Mouse (Mus musculus): ENCODE data around the gene Cdkl3. TPM values are rescaled to one million over a fixed set of nuclear protein-coding genes. Genes with fewer than 3 reads are reported as not detected.

Gene Cdkl3
- total RNA-seq, 2 experiments from 2014 or later: 2.5 to 3.5 TPM

DNA sequence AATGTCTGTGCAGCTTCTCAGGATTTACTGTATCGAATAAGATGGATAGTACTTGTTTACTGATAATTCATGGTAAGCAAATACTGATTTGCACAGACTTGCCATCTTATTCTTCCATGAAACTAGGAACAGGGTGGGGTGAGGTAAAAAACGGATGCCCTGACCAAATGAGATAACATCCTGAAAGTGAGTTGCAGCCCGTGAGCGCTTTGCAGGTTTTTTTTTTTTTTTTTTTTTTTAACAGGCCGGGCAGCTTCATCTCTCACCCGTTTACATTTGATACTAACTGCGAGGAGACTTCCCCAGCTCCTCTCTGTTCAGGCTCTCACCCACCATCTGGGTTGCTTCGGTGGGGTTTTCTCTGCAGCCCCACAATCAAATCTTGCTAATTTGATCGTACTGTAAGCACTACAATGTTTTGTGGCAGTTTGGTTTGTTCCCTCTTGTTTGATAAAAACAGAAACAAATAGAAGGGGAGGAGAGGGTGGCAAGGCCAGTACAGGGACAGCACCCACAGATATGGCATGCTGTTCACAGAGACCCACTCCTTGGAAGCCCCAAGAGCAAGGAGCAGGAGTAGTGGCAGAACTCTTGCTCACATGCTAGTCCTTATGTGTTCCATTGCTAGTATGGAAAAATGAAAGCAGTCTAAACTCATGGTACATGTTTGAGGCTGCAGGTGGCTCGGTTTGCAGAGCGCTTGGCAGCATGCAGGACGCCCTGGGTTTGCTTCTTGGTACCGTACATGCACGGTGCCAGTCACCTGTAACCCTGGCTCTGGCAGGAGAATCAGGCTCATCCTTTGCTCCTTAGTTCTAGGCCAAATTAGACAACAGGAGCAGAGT lies 70.8 kb downstream of the Cdkl3 start:
- ATAC-seq (replicated peaks; ENCODE audit: poor library complexity, severe bottlenecking): no peak

DNA sequence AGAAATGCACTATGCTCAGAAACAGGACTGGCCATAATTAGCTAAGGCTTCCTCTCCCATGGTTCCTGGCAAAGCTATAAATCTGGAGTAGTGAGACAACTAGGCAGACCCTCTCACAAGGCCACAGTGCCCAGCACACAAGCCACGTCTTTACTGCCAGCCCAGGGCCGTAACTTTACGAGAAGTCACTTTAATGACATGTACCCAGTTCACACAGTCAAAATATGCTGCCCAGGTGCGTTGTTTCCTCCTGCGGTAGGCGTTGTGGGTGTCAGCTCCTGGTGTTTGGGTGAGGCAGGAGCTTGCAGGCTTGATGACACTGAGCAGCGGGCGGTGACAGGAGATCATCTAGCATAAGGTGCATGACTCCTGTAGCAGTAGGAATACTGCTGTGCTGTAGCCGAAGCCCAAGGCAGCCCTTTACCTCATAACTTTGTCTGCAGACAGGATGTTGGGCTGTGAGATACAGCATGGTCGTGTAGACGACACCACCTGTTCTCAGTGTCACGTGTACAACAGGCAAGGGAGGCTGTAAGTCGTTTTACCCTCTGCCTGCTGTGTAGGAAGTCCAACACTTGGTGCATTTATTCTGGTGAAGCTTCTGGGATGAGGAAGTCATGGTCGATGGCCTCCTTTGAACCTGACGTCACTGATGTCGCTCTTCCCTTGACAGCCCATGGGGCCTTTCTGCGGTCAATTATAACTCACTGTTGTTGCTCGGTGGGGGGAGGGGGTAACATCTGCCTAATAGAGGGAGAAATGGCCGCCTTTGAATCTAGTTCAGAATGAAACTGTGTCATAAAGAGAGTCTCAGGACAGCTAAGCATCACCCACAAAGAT lies 72.0 kb downstream of the Cdkl3 start:
- ATAC-seq (replicated peaks; ENCODE audit: poor library complexity, severe bottlenecking): peak; percentile 21

DNA sequence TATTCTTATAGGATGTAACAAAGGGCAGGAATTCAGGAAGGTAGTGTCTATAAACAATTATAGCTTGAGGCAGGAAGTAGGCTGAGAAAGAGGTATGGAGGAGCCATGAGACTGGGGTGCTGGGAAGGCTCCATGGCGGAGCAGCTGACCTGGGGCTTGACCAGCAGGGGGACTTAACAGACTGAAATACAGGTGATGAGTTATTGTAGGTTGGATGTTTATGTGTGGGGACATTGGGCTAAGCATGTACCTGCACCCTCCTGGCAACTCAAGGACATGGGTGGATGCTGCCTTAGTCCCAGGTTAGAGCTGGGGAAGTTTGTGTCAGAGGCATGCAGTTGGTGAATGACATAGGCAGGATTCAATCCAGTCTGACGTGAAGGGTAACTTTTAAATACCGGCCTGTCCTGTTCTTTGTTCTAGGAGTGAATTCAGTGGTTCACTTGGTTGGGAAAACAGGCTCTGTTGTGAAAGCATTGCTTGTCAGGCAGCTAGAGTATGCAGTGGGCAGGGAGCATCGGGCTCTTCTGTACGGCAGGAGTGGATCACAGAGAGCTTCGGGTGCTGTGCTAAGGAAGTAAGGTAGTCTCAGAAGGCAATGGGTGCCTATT lies 72.8 kb downstream of the Cdkl3 start:
- no peak for ATAC-seq (replicated peaks; ENCODE audit: poor library complexity, severe bottlenecking)

DNA sequence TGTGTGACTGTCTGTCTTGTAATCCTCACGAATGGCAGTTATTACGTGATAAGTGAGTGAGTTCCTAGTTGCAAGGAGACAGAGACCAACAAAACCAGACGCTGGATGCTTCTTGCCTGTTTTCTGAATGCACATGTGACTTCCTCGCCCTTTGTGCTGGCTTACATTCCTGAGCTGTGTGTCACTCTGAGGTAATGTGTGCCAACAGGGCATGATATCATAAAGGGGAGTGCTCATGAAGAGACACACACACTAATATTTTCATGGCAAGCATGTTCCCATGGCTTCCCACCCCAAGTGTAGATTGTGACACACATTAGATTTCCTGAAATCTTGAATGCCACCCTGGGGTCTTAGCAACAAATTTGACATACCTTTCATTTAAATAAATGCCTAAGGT lies 73.9 kb downstream of the Cdkl3 start:
- ATAC-seq (replicated peaks; ENCODE audit: poor library complexity, severe bottlenecking): peak; percentile 38

DNA sequence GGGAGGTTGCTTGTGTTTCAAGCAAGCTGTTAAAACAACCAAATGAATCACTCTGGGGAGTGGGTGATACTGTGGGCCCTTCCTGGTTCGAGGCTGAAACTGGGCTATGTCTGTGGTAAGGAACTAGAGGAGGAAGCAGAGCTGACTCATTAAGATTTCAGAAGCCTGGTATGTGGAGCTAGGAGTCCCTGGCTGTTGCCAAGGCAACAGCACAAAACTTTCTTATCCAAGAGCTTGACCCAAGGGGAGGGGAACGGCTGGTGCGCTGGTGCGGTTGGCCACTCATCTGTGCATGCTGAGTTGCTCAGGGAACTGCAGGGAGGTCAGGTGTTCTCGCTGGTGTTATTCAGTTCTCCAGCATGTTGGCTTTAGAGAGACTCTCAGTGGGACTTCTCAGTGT lies 76.0 kb downstream of the Cdkl3 start:
- ATAC-seq (replicated peaks; ENCODE audit: poor library complexity, severe bottlenecking): peak; percentile 82

DNA sequence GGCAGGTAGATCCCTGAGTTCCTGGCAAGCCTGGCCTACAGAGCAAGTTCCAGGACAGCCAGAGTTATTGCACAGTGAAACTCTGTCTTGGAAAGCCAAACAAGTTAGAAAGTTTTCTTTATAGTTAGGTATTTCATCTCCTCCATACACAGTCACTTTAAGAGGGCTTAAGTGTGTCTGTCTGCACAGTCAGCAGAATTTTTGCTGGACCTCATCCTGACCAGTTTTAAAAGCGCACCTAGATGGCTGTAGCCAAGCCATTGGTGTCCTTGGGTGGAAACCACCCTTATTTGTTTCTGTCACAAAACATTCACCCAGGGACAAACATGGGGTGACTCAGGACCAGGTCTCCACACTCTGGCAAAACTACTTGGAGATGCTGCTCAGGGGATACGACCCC lies 76.6 kb downstream of the Cdkl3 start:
- no peak for ATAC-seq (replicated peaks; ENCODE audit: poor library complexity, severe bottlenecking)

DNA sequence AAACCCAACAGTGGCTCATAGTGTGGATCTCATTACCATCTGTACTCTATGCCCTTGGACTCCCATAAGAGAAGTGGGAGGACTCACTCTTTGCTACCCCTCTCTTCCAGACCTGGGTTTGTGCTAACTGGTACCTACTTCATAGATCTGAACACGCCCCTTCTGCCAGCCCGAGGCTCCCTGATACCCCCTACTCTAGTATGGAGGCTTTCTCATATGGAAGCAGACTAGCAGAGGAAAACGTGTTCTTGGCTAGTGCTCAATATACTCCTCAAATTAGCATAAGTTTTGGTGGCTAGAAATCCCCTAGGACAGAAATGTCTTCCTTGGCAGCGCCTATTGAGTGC lies 81.8 kb downstream of the Cdkl3 start:
- ATAC-seq (replicated peaks; ENCODE audit: poor library complexity, severe bottlenecking): no peak

DNA sequence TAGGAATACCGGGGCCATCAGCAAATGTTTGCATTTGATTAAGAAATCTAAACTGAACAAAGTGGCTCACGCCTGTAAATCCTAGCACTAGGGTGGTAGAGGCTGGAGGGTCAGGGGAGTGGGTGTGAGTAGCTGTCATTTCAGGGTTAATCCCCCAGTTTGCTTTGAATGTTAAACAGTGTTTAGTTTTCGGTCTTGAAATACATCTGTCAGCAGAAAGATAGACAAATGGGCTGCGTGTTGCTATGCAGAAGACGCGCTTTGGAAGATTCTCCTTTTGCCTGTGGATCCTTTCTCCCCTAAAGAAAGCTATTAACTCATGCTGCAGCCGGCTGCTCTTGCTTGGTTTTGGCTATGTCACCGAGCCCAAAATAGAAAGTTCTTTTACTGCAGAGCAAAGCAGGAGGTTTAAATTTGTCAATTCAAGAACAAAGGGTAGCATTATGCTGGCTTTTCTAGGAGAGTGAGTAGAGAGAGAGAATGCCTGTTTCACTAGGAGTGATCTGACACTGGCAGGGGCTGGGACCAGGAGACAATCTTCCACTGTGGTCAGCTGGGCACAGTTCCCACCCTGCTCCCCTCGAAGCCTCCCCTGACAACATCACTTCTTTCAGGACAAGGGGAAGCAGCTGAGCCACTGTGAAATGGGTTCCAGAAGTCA lies 82.3 kb downstream of the Cdkl3 start:
- 0 out of 2 replicates have a peak, but pooled peaks have one; percentile 20 for ATAC-seq (replicated peaks; ENCODE audit: poor library complexity, severe bottlenecking)

DNA sequence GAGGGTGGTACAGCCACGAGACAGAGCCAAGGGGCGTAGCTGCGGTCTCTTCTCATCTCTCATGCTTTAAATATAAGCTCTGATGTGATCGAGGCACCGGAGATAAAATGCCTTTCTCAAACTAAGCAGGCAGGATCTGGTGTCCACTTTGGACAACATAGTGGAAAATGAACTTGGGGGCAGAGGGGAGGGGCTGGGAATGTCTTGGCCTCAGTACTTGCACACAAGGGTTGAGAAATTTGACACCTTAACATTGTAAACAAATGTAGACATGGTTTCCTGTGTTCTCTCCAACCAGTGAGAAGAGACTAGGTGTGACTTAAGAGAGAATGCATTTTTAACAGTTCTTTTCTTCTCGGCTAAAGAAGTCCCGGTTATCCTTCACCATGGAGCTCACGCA lies 85.3 kb downstream of the Cdkl3 start:
- no peak for ATAC-seq (replicated peaks; ENCODE audit: poor library complexity, severe bottlenecking)

DNA sequence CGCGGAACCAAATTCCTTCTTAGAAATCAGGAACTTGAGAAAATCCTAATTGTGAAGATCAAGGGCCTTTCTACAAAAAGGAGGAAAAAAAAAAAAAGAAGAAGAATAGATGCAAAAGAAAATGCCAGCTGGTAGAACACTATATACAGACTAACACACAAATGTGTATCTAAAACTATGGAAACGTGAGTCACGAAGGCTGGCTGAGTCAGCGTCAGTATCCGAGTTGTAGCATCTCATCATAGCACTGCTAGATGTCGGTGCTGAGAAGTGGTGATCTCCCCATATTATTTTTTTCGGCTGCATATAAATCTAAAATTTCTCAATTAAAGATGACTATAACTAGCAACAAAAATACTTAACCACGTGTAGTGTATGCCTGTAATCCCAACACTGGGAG lies 87.2 kb downstream of the Cdkl3 start:
- no peak for ATAC-seq (replicated peaks; ENCODE audit: poor library complexity, severe bottlenecking)

DNA sequence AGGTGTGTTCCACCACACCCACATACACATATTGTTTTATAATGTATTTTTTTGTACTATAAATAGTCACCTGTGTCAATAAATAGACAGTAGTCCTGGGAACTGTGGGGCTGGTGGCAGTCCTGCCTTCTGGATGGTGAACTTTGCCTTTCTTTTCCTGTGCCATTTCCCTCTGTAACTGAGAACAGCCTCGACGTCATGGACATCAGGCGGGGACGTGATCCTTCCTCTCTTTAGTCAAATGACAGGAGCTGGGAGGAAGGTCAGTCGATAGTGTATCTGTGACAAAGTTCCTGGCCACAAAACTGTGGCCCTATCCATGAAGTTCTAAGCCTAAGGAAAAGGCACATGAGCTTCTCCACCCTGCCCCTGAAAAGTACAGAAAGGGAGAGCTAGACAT lies 90.5 kb downstream of the Cdkl3 start:
- ATAC-seq (replicated peaks; ENCODE audit: poor library complexity, severe bottlenecking): no peak

DNA sequence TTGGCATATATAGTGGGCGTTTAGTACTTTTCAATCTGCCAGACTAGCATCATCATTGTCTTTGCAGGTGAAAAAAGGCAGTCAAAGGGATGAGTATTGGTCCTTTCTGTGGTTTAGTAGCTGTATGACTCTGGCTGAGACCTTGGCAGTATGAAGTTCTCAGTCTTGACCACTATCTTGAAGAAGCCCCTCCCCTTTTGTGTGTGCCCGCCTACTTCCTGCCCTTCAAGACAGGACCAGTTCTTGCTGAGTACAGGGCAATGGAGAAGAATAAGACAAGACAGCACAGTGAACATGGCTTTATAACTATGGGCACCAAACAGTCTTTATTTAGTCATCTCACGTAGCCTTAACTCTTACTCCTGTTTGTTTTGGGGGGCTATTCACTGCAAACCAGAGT lies 93.0 kb downstream of the Cdkl3 start:
- ATAC-seq (replicated peaks; ENCODE audit: poor library complexity, severe bottlenecking): peak; percentile 28

DNA sequence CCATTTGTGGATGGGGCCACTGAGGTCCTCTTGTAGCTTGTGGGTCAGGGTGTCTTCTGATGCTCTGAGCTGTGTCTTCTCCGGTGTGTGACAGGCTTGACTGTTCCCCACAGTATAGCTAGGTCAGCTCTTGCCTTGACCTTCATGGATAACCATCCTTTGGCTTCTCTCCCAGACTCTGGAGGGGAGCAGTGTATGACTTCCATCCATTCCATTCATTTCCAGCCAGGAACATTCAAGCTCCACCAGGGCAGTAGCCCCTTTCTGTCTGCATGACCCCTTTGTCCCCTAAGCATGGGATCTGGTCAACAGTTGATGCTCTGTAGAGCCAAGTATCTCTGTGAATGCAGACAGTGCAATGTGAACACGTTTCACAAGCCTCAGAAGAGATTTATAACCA lies 93.6 kb downstream of the Cdkl3 start:
- ATAC-seq (replicated peaks; ENCODE audit: poor library complexity, severe bottlenecking): no peak

DNA sequence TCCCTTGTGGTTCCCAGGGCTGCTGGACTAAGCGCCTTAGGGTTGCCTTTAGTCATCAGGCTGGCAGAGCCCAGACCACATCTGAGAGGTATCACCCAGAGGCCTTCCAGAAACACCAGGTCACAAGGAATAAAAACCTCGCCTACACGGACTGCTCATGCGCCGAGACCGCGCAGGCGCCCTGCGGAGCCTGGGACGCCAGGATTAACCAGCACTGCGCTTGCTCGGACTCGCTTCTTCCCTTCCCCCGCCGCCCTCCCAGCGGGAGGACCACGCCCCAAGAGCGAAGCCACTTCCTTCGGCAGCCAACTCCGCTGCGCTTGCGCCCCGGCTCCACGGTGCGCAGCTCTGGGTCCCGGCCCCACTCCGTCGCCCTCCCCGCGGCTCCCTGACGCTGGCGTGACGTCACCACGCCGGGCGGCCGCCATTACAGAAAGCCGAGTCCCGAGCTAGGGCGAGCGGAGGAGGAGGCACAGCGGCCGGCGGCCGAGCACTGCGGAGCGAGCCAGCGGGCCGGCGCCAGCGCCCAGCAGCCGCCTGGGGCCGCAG lies 94.5 kb downstream of the Cdkl3 start, which contains the start of gene Ppp2ca:
Ppp2ca (plus strand) TSS at position 284 of the 549 bp plus-strand sequence.
- ATAC-seq (replicated peaks; ENCODE audit: poor library complexity, severe bottlenecking): peak; percentile 93

DNA sequence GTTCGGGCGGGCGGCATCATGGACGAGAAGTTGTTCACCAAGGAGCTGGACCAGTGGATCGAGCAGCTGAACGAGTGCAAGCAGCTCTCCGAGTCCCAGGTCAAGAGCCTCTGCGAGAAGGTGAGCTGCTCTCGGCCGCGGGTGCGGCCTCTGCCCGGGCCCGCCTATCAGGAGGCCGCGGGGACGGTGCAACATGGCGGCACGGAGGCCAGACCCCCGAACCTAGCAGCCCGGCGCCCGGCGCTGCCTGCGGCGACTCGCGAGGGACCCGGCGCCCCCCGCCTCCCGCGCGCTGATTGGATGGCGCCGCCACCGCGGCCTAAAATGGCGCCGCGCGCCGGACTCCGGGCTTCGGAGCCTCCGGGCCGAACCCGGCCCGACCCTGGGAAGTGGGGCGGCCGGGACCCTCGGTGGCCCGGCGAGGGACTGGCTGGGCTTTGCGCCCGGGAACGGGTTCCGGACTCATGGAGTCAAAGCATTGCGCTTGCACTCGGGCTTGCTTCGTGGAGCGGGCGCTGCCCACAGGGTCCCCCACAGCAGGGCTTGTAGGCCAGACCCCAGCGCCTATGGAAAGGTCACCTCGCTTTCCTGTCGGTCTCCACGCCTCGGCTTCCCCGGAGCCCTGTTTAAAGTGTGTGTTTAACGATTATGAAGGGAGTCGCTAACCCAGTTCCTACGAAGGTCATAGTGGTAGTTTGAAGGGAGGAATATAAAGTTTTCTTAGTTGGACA lies 95.2 kb downstream of the Cdkl3 start:
- ATAC-seq (replicated peaks; ENCODE audit: poor library complexity, severe bottlenecking): peak; percentile 44

DNA sequence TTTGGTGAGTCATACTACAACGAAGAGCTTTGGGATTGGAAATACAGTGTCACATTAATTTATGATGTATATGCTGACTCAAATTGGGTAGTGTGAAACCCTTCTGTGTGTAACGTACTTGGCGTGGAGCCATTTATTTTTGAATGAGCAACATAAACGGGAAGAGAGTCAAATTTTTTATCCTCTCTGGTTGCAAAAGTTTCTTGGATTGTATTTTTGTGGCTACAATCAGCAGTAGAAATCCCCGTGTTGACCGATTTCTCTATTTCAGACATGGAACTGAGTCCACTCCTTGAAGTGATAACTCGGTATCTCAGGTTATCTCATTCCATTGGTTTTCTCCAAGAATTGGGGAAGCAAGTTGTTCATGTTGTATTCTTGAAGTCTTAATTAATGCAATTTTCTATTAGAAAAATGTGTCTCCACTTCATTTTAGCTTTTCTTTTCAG lies 95.8 kb downstream of the Cdkl3 start:
- ATAC-seq (replicated peaks; ENCODE audit: poor library complexity, severe bottlenecking): 0 out of 2 replicates have a peak, but pooled peaks have one; percentile 16

DNA sequence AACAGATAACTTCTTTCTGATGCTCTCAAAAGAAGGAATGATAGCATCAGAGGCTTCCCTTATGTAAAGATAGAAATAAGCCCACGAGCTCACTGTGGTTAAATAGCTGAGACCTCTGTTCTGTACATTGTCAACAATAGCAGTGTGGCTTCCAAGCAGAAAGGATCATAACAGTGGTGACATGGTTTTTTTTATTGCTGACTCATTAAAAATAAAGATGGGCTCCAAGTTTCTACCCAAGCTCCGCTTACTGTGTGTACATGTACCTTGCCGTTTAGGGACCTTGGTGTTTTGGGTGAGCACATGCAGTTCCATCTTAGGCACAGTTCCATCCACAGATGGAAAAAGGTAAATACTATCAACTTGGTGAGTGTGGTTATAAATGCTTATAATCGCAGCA lies 99.0 kb downstream of the Cdkl3 start:
- no peak for ATAC-seq (replicated peaks; ENCODE audit: poor library complexity, severe bottlenecking)

DNA sequence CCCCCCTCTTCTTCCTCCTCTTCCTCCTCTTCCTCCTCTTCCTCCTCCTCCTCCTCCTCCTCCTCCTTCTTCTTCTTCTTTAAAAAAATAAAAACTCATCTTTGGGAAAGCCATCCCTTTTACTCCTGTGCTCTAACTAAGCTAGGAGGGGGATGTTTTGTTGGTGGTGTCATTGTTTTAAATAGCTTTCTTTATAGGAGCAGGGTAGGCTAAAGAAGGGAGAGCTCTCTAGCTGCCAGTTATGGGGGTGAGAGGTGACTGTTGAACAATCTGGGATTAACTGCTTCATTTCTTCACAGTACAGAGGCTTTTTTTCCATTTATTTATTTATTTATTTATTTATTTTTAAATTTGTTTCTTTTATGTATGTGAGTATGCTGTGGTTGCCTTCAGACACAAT lies 101.5 kb downstream of the Cdkl3 start:
- ATAC-seq (replicated peaks; ENCODE audit: poor library complexity, severe bottlenecking): no peak

DNA sequence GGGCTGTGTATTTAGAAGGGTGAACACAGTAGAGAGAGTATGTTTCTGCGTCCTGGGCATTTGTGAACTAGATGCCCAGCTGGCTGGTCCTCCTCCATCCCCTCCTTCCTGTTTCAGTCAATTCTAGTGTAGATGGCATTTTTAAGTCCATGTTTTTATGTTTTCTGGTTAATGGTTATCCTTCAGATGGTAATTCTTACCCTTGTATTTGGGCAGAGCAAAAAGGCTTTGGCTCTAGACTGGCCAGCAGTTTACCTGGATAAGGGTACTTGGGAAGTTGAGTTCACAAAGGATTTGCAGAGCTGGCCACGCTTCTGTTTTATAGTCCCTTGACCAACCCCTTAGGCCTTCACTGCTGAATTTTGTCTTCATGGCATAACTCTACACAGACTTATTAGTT lies 102.0 kb downstream of the Cdkl3 start:
- ATAC-seq (replicated peaks; ENCODE audit: poor library complexity, severe bottlenecking): no peak

DNA sequence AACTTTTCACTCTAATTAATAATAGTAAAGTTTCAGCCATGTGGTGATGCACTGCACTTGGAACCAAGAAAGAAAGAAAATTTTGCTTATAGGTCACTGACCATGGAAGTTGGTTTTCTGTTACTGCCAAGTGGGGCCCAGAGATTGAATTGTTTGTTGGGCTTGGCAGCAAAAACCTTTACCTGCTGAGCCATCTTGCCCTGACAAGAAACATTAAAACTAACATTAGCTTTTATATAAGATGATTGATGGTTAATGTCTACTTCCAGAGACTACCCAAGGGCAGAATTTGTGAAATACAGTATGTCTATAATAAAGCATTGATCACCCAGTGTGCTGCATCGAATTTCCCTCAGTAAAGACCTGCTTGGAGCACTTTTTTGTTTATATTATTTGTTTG lies 102.4 kb downstream of the Cdkl3 start:
- no peak for ATAC-seq (replicated peaks; ENCODE audit: poor library complexity, severe bottlenecking)

Measured in granulocyte monocyte progenitor cell, adult 5-6 weeks (primary cell).